Mouse (Mus musculus): Measurements from ENCODE around the gene Alpl.

Gene Alpl

DNA sequence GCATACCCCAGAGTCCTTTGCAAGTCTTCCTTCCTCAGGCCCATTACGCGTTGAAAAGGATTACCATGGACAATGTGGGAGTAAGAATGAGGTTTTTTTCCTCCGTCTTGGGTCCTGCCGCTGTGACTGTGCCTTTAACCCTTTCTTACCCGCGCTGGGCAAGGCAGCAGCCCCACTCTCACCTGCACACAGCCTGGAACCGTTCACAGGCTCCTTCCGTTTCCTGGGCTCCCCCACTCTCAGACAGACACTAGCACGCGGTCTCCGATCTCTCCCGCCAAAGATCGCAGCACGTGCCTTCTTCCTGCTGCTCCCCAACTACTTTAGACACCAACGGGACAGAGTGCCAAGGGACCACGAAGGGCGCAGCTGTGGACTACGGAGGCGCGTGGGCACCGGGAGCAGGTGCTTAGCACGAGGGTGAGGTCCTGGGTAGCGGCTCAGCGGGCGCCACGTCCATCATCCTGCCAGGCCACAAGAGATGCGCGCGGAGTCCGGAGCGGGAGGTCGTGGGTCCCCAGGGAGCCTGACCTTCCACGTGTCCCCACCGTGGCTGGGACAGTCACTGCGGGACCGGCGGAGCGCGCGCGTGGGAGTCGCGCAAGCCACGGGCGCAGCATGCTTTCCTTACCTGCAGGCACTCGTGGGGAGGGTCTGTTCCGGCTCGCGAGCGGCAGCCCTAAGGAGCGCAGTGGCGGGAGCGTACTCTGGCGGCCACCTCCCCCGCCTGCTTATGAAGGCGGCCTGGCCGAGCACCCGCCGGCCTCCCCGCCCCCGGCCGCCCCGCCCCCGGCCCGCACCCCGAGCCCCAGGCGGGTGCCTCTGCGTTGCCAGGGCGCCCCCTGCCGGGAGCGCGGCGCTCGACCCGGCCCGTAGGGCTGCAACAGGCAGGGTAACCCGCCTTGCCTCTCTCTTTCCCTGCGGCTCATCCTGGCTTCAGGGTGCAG is at the start of gene Alpl:
Alpl (minus strand) TSS at position 774 of the 947 bp plus-strand sequence.
- DNase-seq (ENCODE audit: low spot score) = peak; percentile 72

DNA sequence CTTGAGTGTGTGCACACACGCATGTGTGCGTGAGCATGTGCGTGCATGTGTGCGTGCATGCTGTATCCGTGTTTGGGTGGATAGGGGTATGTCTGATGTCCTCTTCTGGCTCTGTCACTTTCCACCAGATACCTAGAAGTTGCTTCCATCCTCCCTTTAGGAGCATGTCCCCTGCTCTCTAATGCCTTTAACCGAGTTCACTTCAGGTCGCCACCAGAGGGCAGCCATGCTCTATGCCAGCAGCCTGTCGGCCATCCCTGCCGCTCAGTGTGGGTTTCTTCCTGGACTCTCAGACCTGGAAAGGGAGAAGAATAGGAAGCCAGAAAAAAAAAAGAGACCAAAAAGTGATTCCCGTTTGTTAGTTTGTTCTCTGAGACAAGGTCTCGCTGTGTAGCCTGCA is 48.5 kb upstream of the Alpl start:
- peak; percentile 45 for DNase-seq (ENCODE audit: low spot score)

DNA sequence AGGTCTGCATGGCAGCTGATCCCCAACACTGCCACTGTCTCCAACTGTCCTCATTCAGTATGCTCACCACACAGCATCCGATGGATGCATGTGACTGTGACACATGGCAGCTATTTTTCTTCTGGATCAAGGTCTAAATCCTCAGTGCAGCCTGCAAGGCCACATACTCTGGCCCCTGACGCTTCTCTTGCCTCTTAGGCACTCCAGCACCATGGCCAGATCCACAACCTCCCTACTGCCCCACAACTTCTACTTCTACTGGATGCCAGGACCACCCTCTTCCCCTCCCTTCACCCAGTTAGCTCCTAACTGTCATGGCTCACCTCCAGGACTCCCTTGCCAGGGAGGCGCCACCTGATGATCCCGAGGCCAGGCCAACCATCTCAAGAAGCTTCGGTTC is 43.3 kb upstream of the Alpl start:
- no peak for DNase-seq (ENCODE audit: low spot score)

DNA sequence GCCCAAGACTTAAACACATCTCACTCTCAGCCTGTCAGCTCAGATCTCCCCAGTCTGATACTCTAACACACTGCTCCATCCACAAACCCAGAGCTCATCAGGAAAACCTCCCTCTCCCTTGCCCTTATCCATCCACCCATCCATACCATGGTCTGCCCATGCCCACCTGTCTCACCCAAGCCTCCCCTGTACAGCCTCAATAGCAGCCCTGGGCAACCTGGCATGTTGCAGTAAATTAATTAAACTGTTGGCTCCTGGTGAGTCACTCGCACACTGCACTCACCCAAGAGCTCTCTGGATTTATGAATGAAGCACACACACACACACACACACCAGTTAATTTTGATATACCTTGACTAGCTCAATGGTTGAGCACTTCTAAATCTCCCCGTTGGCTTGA is 42.6 kb upstream of the Alpl start:
- no peak for DNase-seq (ENCODE audit: low spot score)

DNA sequence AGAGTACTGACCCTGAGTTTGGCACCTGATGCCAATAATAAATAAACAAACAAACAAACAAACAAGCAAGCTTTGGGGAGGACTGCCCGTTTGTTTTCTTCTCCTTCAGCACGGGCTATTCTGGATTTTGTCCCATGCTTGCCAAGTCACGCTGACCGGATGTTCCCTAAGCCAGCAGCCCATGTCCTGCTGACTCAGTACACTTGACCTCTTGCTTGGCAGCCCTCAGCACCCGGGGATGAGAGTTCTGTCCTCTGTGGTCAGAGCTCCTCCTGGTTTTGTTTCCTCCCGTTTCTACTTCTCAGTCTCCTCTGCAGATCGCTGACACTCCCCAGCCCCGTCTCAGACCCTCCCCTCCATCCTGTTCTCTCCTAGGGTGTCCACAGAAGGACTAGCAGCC is 41.6 kb upstream of the Alpl start:
- DNase-seq (ENCODE audit: low spot score) = no peak

DNA sequence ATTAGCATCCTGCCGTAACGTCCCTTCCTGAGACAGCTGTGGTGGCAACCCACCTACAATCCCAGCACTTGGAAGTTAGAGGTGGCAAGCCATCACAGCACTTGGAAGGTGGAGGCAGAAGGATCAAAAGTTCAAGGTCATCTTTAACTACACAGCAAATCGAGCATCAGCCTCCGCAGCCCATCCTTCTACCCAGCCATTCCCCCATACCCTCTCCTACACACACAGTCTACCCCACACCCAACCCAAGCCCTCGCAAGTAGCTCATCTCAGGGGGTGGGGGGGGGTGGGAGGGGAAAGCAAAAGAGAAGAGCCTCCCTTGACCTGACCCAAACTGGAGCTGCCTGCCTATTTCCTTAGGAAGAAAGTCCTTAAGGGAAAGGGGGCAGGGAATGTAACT is 40.6 kb upstream of the Alpl start:
- no peak for DNase-seq (ENCODE audit: low spot score)

DNA sequence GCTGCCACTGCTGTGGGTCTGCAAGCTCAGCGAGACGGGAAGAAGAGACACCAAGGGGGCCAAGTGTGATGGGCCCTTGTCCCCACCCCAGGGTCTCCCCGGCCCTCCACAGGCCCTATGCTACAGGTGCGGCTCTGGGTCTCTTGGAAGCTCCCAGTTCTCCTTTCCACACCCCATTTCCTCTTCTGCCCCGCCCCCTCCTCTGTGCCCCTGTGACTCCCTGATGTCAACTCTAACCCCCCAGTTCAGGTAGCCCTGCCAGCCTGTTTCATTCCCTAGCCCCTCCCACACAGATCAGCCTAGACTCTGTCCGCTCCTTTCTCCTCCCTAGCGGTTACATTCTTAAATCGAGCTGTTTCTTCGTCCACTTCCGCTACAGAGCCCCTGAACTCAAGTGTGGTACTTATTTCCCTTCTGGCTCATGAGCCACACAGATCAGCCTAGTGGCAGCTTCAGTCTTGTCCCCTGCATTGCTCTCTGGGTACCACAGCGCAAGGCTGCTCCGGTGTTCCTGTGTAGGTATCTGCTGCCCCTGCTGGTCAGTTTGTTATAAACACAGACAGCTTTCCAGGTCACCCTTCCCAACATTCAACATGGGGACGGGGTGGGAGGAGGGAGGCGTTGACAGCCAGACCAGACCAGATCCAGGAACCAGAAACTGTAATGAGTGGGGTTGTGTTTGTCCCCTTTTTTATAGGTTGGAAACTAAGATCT is 39.6 kb upstream of the Alpl start:
- peak; percentile 44 for DNase-seq (ENCODE audit: low spot score)

DNA sequence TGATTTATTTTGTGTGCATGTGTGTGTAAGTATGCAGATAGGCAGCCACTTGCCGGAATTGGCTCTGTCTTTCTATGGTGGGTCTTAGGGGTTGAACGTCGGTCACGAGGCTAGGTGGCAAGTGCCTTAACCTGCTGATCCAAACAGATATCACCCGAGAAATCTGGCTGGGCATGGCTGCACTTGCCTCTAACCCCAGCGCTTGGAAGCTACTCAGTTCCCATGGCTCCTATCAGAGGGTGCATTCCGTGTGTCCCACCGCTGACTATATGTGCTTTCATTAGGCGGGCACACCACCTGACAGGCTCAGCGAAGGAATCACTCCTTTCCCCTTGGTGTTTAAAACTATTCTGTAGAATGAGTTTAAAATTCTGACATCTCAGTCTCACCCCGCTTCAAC is 35.4 kb upstream of the Alpl start:
- no peak for DNase-seq (ENCODE audit: low spot score)

DNA sequence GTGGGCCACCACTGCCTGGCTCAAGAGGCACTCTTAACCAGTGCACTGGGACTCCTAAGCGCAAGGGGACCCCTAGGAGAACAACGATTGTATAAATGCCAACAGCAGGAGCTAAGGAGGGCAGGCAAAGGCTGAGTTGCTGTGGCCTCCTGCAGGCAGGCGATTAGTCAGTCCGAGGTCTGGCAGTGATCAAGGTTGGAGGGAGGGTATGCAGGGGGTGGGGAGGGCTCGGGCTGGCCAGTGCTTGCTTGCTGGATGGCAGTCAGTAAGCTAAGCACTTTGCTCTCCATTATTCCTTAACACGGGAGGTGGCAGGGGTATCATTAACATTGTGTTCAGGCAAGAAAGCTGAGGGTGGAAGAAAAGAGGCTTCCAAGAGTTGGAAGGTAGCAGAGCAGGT is 34.2 kb upstream of the Alpl start:
- no peak for DNase-seq (ENCODE audit: low spot score)

DNA sequence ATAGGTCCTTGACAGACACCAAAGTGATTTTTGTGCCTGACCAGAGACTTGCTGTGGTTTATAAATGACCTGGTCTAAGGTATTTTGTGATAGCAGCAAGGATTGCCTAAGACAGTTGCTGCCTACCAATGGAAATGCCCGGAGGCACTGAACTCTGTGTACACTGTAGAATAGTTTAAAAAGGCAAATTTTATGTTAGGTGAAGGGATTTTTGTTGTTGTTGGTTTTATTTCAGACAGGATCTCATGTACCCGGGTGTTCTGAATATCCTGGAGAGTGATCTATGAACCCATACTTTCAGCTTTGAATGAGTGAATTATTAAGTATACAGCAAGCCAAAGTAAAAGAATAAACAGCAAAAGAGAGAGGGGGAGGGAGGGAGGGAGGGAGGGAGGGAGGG is 28.7 kb upstream of the Alpl start:
- DNase-seq (ENCODE audit: low spot score) = no peak

DNA sequence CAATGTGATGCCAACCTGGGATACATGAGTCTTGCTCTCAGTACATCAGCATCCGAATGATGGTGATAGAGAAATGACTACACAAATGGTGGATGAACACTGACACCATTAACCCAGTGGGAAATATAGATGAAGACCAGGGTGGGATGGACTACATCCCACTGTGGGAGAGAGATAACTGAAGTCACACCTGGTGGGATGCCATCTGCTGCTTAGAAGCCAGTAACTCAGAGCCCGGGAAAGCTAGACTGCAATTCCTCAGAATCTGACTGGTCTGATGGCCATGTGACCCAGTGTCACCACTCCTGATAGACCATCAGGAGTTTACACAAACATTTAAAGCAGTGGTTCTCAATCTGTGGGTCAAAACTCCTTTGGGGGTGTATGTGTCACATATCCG is 27.4 kb upstream of the Alpl start:
- no peak for DNase-seq (ENCODE audit: low spot score)

DNA sequence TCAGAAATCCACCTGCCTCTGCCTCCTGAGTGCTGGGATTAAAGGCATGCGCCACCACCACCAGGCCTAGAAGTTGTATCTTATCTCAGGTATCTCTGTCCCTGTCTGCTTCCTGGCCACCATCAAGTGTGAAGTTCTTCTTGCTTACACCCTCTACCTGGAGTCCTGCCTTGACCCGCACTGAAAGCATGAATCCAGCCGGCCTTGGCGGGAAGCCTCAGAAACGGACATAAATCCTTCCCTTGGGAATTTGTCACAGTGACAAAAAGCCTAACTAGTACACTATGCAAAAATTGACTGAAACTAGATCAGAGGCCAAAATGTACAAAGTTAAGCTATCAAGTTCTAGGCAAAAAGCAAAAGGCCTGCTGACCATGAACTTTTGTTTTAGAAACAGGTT is 26.4 kb upstream of the Alpl start:
- DNase-seq (ENCODE audit: low spot score) = no peak

DNA sequence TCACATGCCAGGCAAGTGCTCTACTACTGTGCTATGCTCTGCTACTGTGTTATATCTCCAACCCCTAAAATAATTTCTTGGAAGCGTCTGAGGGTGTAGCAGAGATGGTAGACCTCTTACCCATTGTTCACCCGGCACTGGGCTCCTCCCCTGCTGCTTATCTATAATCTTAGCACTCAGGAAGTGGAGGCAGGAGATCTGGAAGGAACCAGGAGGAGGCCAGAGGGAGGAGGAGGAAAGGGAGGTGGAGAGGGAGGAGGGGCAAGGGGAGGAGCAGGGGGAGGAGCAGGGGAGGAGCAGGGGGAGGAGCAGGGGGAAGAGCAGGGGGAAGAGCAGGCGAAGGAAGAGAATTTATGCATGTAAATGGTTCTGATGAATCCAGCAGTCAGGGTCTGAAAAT is 24.5 kb upstream of the Alpl start:
- no peak for DNase-seq (ENCODE audit: low spot score)

DNA sequence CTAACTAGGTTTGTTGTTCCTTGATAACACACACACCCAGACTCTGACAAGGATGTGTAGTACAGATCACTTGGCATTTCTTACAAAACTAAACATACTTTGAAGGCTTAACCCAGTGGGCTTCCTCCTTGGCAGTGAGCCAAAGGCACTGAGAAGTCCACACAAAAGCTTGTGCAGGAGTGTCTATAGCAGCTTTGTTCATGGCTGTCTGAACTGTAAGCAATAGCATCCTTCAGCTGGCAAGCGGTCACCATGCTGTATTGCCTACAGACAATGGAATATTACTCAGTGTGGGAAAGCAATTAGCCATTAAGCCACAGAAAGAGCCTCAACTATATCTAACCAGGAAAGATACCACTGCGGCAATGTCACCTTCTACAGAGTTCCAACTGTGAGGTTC is 23.3 kb upstream of the Alpl start:
- no peak for DNase-seq (ENCODE audit: low spot score)

DNA sequence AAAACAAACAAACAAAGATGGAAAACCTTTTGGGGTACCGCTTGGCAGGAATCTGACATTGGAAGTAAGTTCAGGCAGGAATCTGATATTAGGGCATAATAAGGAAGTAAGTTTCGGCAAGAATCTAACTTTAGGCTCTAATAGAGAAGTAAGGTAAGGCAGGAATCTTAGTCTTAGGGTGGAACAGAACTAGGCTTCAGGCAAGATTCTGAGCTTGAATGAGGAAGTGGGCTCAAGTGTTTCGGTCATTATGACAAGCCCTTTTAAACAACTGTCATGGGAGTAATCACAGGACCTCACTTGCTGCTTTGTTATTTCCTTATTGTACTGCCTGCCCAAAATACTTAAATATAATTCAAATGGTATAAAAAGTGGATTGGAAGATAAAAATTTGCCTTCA is 22.2 kb upstream of the Alpl start:
- DNase-seq (ENCODE audit: low spot score) = no peak

DNA sequence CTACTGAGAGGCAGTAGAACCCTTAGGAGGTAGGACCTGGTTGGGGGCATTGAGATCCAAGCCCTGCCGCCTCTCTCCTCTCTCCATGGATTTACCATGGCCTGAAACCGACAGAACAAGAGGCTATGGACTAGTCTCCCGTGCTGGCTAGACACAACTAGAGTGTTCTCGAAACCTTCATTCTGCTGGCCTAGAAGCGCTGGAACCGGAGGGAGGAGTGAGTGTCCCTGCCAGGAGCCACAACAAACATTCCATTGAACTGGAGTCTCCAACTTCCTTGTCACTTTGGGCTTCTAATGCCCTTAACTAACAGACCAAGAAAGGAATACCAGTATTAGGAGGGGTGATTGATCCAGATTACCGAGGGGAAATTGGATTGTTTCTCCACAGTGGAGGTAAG is 20.0 kb upstream of the Alpl start:
- DNase-seq (ENCODE audit: low spot score) = no peak

DNA sequence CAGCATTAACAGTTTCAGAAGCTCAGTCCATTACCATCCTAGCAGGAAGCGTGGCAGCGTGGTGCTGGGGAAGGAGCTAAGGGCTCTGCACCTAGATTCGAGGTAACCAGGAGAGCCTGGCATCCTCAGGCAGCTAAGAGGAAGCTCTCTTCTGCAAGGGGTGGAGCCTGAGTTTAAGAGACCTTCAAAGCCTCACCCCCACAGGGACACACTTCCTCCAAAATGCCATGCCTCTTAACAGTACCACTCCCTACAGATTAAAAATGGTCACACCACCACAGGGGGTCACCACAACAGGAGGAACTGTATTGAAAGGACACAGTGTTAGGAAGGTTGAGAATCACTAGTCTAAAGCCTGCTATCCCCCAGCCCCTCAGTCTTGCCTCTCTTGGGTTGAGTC is 19.3 kb upstream of the Alpl start:
- no peak for DNase-seq (ENCODE audit: low spot score)

DNA sequence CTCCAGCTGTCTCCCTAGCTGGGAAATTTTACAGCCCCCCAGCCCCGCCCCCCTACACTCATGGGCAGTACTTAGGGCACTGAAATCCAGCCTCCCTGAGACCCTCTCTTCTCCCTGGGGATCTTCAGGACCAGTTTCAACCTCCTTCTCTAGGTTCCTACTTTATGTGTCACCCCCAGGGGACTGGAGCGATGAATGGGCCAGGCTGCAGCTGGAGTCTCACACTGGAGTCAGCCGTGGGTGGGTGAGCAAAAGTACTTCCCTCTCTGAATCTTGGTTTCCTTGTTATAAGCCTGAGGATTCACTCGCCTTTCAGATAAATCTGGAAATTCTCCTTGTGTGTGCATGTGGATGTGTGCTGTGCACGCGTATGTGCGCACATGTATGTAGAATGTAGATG is 18.0 kb upstream of the Alpl start:
- no peak for DNase-seq (ENCODE audit: low spot score)

DNA sequence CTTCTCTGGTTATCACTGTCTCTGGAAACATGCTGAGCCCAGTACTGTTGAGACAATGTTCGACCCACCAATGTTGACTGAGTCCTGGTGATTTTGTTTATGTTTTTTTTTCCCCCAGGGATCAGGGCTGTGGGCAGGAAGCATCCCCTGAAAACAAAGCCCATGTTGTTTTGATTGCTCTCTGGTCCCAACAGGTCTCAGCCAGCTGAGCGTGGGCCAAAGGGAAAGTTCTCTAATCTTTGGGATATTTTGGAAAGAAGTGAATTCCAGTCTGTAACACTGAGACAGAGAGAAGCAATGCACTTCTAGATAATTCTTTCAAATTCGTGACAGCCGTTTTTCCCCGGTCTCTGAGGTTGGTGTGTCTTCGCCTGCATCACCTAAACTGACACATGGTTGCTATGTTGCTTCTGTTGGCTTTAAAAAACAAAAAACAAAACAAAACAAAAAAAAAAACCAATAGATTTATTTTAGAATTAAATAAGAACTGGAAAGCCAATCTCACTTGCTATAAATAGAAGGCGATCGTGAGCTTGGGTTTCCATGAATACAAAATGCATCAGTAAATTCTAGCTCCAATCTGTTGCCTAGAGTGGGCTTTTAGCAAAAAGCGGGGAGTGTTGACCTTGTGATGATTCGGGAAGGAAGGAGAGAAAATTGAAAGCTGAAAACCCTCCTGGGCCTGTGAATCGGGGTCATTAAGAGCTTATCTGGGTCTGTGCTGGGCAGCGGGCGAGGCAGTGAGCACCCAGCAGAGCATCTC is 16.9 kb upstream of the Alpl start:
- no peak for DNase-seq (ENCODE audit: low spot score)

DNA sequence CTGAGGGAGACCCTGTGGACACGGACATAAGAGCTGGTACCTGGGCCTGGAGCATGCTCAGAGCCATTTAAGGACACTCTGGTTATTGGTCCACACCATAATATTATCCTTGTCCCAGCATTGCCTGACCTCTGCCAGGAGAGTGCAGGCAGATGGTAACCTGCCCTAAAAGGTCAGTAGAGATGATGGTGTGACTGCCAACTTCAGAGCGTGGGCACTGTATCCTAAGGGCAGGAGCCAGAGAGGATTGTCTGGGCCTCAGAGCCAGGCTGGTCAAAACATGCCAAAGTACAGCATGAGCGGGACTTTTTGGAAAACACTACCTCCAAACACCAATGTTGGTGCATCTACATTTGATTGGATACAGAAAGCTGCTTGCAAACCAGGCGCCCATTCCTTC is 13.8 kb upstream of the Alpl start:
- no peak for DNase-seq (ENCODE audit: low spot score)

DNA sequence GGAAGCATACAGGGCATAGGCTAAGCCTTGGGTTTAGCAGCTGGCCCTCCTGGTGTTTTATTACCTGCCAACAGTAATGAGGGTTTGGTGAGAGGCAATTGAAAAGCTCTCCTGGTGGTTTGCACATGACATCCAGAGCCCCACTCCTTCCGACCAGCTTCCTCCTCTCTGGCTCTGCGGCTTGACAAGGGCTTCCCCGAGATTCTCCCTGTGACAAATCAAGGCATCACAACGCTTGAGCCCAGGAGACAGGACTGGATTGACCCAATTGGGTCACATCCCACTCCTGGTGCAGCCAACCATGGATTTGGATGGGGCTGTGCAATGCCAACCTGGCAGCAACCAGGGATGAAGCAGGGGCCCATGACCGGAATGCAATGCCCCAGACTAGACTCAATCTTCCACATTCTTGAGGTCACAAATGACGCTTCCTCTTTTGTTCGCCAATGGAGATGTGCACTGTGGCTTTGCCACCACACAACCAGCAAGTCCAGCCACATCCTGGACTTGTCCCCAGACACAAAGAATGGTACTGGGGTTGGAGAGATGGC is 11.2 kb upstream of the Alpl start:
- no peak for DNase-seq (ENCODE audit: low spot score)

DNA sequence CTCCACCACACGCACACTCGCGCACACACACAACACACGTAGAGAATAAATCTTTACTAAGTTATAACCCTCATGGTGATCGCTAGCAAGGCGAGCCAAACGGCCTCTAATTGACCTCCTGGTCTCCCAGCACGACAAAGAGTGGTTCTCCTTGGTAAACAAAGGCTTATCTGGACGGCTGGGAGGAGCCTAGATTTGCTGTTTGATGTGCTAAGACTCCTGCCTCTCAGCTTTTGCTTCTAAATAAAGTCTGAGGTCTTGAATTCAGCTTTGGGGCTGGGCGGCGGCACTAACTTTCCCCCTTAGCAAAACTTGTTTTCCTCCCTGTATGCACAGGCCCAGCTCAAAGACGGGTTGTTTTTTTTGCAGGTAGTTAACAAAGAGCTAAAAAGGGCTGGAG is 5.0 kb upstream of the Alpl start:
- no peak for DNase-seq (ENCODE audit: low spot score)

DNA sequence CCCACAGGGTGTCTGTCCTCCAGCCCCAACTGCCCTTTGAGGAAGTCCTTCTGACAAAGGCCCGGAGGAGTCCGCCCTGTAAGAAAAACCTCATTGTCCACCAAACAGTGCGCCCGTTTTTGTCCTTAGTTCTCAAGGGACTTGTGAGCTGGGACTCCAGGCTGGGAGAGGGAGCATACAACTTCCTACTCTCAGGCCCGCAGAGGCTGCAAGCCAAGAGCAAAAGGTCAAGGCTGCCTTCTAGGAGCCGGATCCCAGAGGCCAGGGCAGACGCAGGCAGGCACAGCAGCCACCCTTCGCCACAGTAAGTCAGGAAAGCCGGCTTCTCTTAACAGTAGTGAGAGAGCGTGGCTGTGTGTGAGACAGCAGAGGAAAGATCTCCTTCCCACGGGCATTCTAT is 4.1 kb upstream of the Alpl start:
- no peak for DNase-seq (ENCODE audit: low spot score)

All from ovary, postnatal 10 days (tissue).